Mouse (Mus musculus): ENCODE results near the gene 2410015M20Rik. TPM values are rescaled to one million over a fixed set of nuclear protein-coding genes. Genes with fewer than 3 reads are reported as not detected.
"Not testable (repeated sequence)": the region's sequence is repeated elsewhere in the genome, so short reads cannot be mapped to it uniquely, and the experiment has no call there.

2410015M20Rik gene
- polyA plus RNA-seq, 1 experiment: 169 TPM

DNA sequence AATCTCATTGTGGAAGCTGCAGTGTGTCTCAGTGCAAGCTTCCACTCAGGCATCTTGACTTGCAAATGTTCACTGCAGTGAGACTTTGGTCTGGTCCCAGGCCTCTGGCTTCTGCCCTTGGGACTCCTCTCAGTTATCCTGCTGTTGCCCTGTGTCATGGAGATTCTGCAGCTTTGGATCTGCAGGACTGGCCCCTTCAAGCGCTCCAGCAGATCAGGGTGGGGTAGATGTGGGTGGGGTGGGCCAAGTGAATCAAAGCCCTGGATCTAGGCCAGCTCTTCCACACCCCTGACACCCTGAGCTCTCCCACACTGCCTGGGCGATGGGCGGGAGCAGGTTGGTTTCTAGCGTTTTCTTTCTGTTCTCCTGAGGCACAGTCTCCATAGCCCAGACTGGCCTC, 22.2 kb upstream of the 2410015M20Rik start:
- no peaks in the 10 kb centered on the region for H3K4me1 ChIP-seq (ENCODE audit: control insufficient read depth, insufficient read depth, low read length)
- DNase-seq: no peak
- H3K4me3 ChIP-seq (replicated peaks; ENCODE audit: insufficient read depth, low read depth, low read length): no peak overlapping the region
- 44% methylated on average over 4 of the region's 4 CpGs for WGBS
- TF ChIP-seq POLR2A (IDR thresholded peaks at IDR 0.05; ENCODE audit: borderline replicate concordance, insufficient read depth, low read length) (no peak), CTCF (IDR thresholded peaks at IDR 0.05; ENCODE audit: borderline replicate concordance, insufficient read depth, low read depth, low read length) (no peak)
- H3K27ac ChIP-seq (ENCODE audit: insufficient read depth, low read length): no peak overlapping the region
- H3K27me3 ChIP-seq (ENCODE audit: control insufficient read depth, insufficient read depth, low read length): no peaks in the 10 kb centered on the region; the same call in 1 of the 2 replicates

DNA sequence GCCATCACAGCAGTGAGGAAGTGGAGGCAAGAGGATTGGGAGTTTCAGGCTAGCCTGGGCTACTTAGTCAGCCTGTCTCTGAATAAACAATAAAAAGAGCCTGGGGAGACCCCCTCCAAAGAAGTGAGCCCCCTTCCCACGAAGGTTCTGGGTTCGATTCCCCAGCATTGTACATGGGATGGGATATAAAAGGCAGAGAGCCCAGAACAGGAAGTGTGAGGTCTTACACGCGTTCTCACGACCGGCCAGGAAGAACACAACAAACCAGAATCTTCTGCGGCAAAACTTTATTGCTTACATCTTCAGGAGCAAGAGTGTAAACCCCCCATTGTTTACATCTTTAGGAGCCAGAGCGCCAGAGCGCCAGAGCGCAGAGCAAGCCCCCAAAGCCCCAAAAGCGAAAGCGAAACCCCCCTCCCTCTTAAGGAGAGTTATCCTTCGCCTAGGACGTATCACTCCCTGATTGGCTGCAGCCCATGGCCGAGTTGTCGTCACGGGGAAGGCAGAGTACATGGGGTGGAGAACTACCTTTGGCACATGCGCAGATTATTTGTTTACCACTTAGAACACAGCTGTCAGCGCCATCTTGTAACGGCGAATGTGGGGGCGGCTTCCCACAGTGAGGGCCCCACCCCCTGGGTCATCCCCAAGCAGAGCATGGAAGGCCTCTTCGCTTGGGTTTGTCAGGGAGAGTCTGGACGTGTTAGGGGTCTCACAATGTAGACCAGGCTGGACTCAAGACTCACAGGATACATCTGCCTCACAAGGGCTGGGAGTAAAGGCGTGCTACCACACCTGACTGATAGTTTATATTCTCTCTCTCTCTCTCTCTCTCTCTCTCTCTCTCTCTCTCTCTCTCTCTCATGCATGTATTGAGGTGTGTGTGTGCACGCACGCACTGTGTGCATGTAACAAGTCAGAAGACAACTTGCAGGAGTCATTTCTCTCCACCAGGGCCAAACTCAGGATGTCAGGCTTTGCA, 20.5 kb upstream of the 2410015M20Rik start:
- WGBS: 78% methylated on average over 27 of the region's 27 CpGs

GRCm38 (mm10) chr17:56627530-56628277, 18.1 kb upstream of the 2410015M20Rik start, which contains the start of gene Catsperd:
TSS of gene Catsperd (plus strand) at chr17:56628143.
- TF ChIP-seq POLR2A (IDR thresholded peaks at IDR 0.05; ENCODE audit: borderline replicate concordance, insufficient read depth, low read length): no peak
- TF ChIP-seq CTCF (IDR thresholded peaks at IDR 0.05; ENCODE audit: borderline replicate concordance, insufficient read depth, low read depth, low read length): no peak
- DNase-seq: peak; percentile 51 to 65
- Histone ChIP-seq H3K27me3 (ENCODE audit: control insufficient read depth, insufficient read depth, low read length) (no peaks in the 10 kb centered on the region), H3K27ac (ENCODE audit: insufficient read depth, low read length) (no peak within 1 kb of the TSS), H3K4me1 (ENCODE audit: control insufficient read depth, insufficient read depth, low read length) (no peaks in the 10 kb centered on the region), H3K4me3 (replicated peaks; ENCODE audit: insufficient read depth, low read depth, low read length) (peak within 1 kb of the TSS; percentile 65)
- WGBS: 7% methylated on average over 26 of the region's 26 CpGs

More for the DNA sequence above, 20.5 kb upstream of the 2410015M20Rik start:
- not testable (repeated sequence) for H3K27me3 ChIP-seq (ENCODE audit: control insufficient read depth, insufficient read depth, low read length); H3K4me3 ChIP-seq (replicated peaks; ENCODE audit: insufficient read depth, low read depth, low read length); H3K27ac ChIP-seq (ENCODE audit: insufficient read depth, low read length); H3K4me1 ChIP-seq (ENCODE audit: control insufficient read depth, insufficient read depth, low read length); DNase-seq

DNA sequence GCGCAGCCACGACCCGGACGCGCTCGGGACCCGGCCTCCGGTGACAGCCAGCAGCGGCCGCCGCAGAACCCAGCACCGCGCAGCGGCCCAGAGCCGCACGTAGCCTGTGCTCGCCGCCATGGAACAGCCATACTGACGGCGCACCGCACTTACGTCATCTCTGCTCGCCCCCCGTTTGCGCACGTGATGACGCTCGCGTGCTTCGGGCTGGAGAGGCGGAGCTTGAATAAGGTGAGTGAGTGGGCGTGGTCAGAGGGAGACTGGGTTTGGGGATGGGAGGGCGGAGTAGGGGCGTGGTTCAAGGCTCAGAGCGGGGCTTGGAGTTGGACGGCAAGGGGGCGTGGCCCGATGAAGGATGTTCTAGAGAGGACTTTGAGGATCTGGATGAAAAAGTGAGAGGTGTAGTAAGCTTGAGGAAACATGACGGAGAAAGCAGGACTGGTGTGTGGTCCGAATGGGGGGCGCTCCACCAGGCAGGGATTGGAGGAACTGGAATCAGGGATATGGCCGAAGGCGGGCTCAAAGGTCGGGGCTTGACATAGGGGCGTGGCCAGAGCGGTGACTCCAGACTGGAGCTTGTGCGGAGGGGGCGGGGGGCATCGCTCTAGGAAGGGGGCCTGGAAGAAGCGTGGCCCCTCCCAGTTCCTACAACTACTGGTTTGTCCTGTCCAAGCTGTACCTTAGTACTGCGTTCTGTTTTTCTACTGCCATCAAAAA, 17.3 kb upstream of the 2410015M20Rik start, which contains the start of gene Lonp1:
TSS of gene Lonp1 (minus strand) at position 134 of the 717 bp plus-strand sequence.
- H3K27me3 ChIP-seq (ENCODE audit: control insufficient read depth, insufficient read depth, low read length): no peaks in the 10 kb centered on the region
- WGBS: under 1% methylated on average over 51 of the region's 51 CpGs
- TF ChIP-seq CTCF (IDR thresholded peaks at IDR 0.05; ENCODE audit: borderline replicate concordance, insufficient read depth, low read depth, low read length) (no peak), POLR2A (IDR thresholded peaks at IDR 0.05; ENCODE audit: borderline replicate concordance, insufficient read depth, low read length) (peak; percentile 96)
- peak; percentile 97 to 98 for DNase-seq
- no peaks in the 10 kb centered on the region for H3K4me1 ChIP-seq (ENCODE audit: control insufficient read depth, insufficient read depth, low read length)
- H3K27ac ChIP-seq (ENCODE audit: insufficient read depth, low read length): no peak within 1 kb of the TSS
- H3K4me3 ChIP-seq (replicated peaks; ENCODE audit: insufficient read depth, low read depth, low read length): peak within 1 kb of the TSS; percentile 65

DNA sequence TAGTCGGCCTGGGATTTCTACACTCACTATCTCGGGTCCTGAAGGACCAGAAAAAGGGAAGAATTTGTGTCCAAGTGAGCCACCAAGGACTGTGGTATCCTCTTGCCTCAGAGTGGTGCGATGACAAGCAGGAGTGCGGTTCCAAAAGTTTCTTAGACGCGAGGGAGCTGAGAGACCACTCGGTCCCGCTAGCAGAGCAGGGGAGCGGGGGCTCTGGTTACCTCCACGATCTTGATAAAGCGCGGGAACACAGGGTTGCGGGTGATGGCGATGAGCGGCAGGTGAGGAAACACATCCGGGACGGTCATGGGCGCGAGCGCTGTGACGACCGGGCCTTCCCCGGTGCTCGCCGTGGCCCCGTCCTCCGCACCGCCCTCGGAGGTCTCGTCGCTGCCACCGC, 16.7 kb upstream of the 2410015M20Rik start:
- peak overlapping the region; percentile 65 for H3K4me3 ChIP-seq (replicated peaks; ENCODE audit: insufficient read depth, low read depth, low read length)
- no peak for TF ChIP-seq POLR2A (IDR thresholded peaks at IDR 0.05; ENCODE audit: borderline replicate concordance, insufficient read depth, low read length)
- no peak for TF ChIP-seq CTCF (IDR thresholded peaks at IDR 0.05; ENCODE audit: borderline replicate concordance, insufficient read depth, low read depth, low read length)
- no peak overlapping the region for H3K27ac ChIP-seq (ENCODE audit: insufficient read depth, low read length)
- DNase-seq: no peak
- under 1% methylated on average over 26 of the region's 32 CpGs for WGBS
- H3K27me3 ChIP-seq (ENCODE audit: control insufficient read depth, insufficient read depth, low read length): no peaks in the 10 kb centered on the region
- H3K4me1 ChIP-seq (ENCODE audit: control insufficient read depth, insufficient read depth, low read length): no peaks in the 10 kb centered on the region

GRCm38 (mm10) chr17:56625495-56625894, 15.9 kb upstream of the 2410015M20Rik start:
- no peak overlapping the region for H3K4me3 ChIP-seq (replicated peaks; ENCODE audit: insufficient read depth, low read depth, low read length)
- H3K4me1 ChIP-seq (ENCODE audit: control insufficient read depth, insufficient read depth, low read length): no peaks in the 10 kb centered on the region
- WGBS: 82% methylated on average over 3 of the region's 3 CpGs

DNA sequence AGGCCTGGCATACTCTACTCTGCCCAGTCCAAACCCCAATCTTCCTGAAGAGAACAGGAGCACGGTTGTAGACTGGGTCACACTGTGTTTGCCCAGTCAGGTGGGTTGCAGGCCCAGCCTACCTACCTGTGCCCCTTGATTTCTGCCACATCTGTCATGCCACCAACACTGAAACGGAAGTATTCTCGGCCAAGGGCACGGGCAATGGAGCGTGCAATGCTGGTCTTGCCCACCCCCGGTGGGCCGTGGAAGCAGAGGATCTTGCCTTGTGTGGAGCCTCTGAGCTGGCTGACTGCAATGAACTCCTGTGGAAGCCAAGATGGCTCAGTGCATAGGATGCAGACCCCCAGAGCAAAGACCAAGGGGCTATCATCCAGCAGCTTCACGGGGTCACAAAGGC, 8.1 kb upstream of the 2410015M20Rik start:
- no peak overlapping the region for H3K4me3 ChIP-seq (replicated peaks; ENCODE audit: insufficient read depth, low read depth, low read length)
- WGBS: 65% methylated on average over 8 of the region's 8 CpGs
- H3K27me3 ChIP-seq (ENCODE audit: control insufficient read depth, insufficient read depth, low read length): no peaks in the 10 kb centered on the region
- peaks cover 13% of the 10 kb centered on the region for H3K4me1 ChIP-seq (ENCODE audit: control insufficient read depth, insufficient read depth, low read length)
- peak in 1 of 2 experiments; percentile 15 for DNase-seq
- H3K27ac ChIP-seq (ENCODE audit: insufficient read depth, low read length): no peak overlapping the region
- no peak for TF ChIP-seq POLR2A (IDR thresholded peaks at IDR 0.05; ENCODE audit: borderline replicate concordance, insufficient read depth, low read length)
- TF ChIP-seq CTCF (IDR thresholded peaks at IDR 0.05; ENCODE audit: borderline replicate concordance, insufficient read depth, low read depth, low read length): no peak

More at GRCm38 (mm10) chr17:56625495-56625894, 15.9 kb upstream of the 2410015M20Rik start:
- TF ChIP-seq POLR2A (IDR thresholded peaks at IDR 0.05; ENCODE audit: borderline replicate concordance, insufficient read depth, low read length) (no peak), CTCF (IDR thresholded peaks at IDR 0.05; ENCODE audit: borderline replicate concordance, insufficient read depth, low read depth, low read length) (no peak)
- no peak for DNase-seq
- H3K27me3 ChIP-seq (ENCODE audit: control insufficient read depth, insufficient read depth, low read length): no peaks in the 10 kb centered on the region
- H3K27ac ChIP-seq (ENCODE audit: insufficient read depth, low read length): no peak overlapping the region

Data from cerebellum, adult 2 months (tissue).